Mouse (Mus musculus): ENCODE measurements at regions not wholly inside any gene's neighbourhood (a gene's known extent, or its start where the extent isn't known, plus 50 kb on each side); places are given as distances from the start of the nearest gene placed in this dataset.

DNA sequence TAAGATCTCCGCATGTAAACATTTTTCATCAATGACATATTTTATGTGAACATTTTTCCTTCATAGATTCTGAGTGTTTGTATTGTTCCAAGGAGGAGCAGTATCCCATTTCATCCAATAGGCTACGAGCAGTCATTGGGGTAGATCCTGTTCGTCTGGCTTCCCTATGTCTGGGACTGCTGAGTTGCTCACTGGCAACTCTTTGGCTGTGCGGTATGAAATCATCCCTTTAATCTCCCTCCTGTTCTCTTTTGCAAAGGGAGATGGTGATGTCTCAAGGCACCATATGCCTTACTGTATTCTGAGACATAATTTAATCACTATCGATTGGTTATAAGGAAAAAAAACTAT is 133.4 kb upstream of the Fam241a start:
- TF ChIP-seq EP300 (IDR thresholded peaks at IDR 0.05; ENCODE audit: low read depth): no peak
- TF ChIP-seq CTCF (IDR thresholded peaks at IDR 0.05; ENCODE audit: low read depth): no peak
- no peaks in the 10 kb centered on the region for H3K4me1 ChIP-seq (ENCODE audit: insufficient read depth)
- H3K4me3 ChIP-seq (ENCODE audit: low read depth, low read length): no peak overlapping the region
- H3K9me3 ChIP-seq (ENCODE audit: low read length): no peaks in the 10 kb centered on the region
- no peak overlapping the region for H3K9ac ChIP-seq (replicated peaks)
- no peak overlapping the region for H3K27ac ChIP-seq (ENCODE audit: low read depth)
- ATAC-seq (no peak), DNase-seq (no peak)
- no peaks in the 10 kb centered on the region for H3K36me3 ChIP-seq (replicated peaks; ENCODE audit: insufficient read depth, low read length)
- WGBS (ENCODE audit: insufficient replicate concordance): 78% methylated on average over 5 of the region's 5 CpGs
- H3K27me3 ChIP-seq (ENCODE audit: insufficient read depth, low read length): no peaks in the 10 kb centered on the region
- H3K4me2 ChIP-seq (ENCODE audit: low read depth, low read length): no peak overlapping the region

DNA sequence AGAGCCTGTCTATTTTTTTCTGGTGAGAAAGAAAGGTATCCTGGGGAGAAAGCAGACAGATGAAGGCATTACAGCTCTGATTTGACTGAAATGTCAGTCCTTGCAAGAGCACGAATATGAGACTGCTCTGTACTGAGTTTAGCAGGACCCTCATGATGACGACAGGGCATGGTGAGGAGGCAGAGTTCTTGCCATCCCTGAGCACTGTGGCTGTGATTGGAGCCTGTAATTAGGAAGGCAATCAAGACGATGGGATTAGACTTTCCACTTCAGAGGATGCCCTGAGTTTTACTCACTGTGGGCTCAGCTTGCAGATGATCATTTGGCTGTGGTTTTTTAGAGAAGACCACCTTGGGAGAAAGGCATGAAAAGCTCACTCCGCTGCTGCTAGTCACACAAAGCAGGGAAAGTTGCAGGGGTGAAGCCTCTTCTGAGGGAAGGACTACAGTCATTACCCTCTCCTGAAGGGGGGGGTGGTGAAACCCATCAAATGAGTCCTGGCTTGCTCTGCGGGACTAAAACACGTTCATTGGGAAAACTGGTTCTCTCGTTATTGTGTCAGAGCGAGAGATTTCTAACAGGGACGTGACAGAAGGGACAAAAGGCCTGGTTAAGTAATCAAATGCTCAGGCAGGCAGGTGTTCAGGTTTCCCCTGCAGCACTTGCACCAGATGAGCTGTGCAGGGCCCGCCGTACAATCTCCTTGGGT is 132.9 kb upstream of the Fam241a start:
- no peak overlapping the region for H3K9ac ChIP-seq (replicated peaks)
- H3K4me3 ChIP-seq (ENCODE audit: low read depth, low read length): no peak overlapping the region
- H3K9me3 ChIP-seq (ENCODE audit: low read length): no peaks in the 10 kb centered on the region
- no peaks in the 10 kb centered on the region for H3K4me1 ChIP-seq (ENCODE audit: insufficient read depth)
- H3K27ac ChIP-seq (ENCODE audit: low read depth): no peak overlapping the region
- no peak overlapping the region for H3K4me2 ChIP-seq (ENCODE audit: low read depth, low read length)
- ATAC-seq (no peak), DNase-seq (no peak)
- TF ChIP-seq EP300 (IDR thresholded peaks at IDR 0.05; ENCODE audit: low read depth) (no peak), CTCF (IDR thresholded peaks at IDR 0.05; ENCODE audit: low read depth) (no peak)
- no peaks in the 10 kb centered on the region for H3K27me3 ChIP-seq (ENCODE audit: insufficient read depth, low read length)
- WGBS (ENCODE audit: insufficient replicate concordance): 54% methylated on average over 11 of the region's 11 CpGs
- no peaks in the 10 kb centered on the region for H3K36me3 ChIP-seq (replicated peaks; ENCODE audit: insufficient read depth, low read length)

DNA sequence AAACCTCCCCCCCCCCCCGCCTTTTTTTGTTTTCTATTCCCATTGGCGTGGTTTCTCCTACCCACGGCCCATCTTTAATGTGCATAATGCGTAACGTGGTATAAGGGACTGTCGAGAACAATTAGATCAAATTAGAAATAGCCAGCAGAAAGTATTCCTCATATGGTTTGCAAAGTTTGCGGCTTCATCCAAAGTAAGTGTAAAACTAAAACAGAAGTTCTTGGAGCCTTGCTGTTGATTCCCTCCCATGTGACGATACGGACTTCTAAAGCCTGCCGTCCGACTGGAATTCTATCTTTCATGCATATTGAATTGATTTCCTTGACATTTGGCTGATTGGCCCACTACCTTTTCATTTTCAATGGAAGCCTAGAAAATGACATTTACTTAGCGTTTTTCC is 128.7 kb upstream of the Fam241a start:
- no peak for ATAC-seq
- H3K9me3 ChIP-seq (ENCODE audit: low read length): no peaks in the 10 kb centered on the region
- 82% methylated on average over 12 of the region's 12 CpGs for WGBS (ENCODE audit: insufficient replicate concordance)
- H3K4me3 ChIP-seq (ENCODE audit: low read depth, low read length): no peak overlapping the region
- TF ChIP-seq EP300 (IDR thresholded peaks at IDR 0.05; ENCODE audit: low read depth) (no peak), CTCF (IDR thresholded peaks at IDR 0.05; ENCODE audit: low read depth) (no peak)
- no peak overlapping the region for H3K9ac ChIP-seq (replicated peaks)
- no peaks in the 10 kb centered on the region for H3K36me3 ChIP-seq (replicated peaks; ENCODE audit: insufficient read depth, low read length)
- H3K4me2 ChIP-seq (ENCODE audit: low read depth, low read length): no peak overlapping the region
- no peak for DNase-seq
- no peaks in the 10 kb centered on the region for H3K27me3 ChIP-seq (ENCODE audit: insufficient read depth, low read length)
- no peak overlapping the region for H3K27ac ChIP-seq (ENCODE audit: low read depth)
- H3K4me1 ChIP-seq (ENCODE audit: insufficient read depth): no peaks in the 10 kb centered on the region

DNA sequence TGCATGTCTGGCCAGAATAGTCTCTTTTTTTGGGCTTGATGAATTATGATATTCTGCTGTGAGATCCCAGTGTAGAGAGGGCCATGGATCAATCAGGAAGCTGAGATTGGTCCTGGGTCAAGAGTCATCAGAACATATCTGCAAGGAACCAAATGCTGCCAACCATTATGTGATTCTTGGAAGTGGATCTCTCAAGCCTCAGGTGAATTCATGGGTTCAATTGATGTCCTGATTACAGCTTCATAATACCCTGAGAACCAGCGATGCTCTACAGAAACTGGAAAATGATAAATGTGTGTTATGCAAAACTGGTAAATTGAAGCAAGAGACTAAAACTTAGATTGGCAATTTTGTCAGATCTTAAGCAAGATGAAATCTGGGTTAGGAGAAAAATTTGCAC is 118.8 kb upstream of the Fam241a start:
- no peaks in the 10 kb centered on the region for H3K36me3 ChIP-seq (replicated peaks; ENCODE audit: insufficient read depth, low read length)
- H3K4me1 ChIP-seq (ENCODE audit: insufficient read depth): no peaks in the 10 kb centered on the region
- ATAC-seq (no peak), DNase-seq (no peak)
- no peak overlapping the region for H3K4me2 ChIP-seq (ENCODE audit: low read depth, low read length)
- H3K4me3 ChIP-seq (ENCODE audit: low read depth, low read length): no peak overlapping the region
- H3K9ac ChIP-seq (replicated peaks): no peak overlapping the region
- H3K27me3 ChIP-seq (ENCODE audit: insufficient read depth, low read length): no peaks in the 10 kb centered on the region
- TF ChIP-seq EP300 (IDR thresholded peaks at IDR 0.05; ENCODE audit: low read depth) (no peak), CTCF (IDR thresholded peaks at IDR 0.05; ENCODE audit: low read depth) (no peak)
- no peak overlapping the region for H3K27ac ChIP-seq (ENCODE audit: low read depth)
- no peaks in the 10 kb centered on the region for H3K9me3 ChIP-seq (ENCODE audit: low read length)
- 53% methylated on average over 1 of the region's 1 CpGs for WGBS (ENCODE audit: insufficient replicate concordance)

DNA sequence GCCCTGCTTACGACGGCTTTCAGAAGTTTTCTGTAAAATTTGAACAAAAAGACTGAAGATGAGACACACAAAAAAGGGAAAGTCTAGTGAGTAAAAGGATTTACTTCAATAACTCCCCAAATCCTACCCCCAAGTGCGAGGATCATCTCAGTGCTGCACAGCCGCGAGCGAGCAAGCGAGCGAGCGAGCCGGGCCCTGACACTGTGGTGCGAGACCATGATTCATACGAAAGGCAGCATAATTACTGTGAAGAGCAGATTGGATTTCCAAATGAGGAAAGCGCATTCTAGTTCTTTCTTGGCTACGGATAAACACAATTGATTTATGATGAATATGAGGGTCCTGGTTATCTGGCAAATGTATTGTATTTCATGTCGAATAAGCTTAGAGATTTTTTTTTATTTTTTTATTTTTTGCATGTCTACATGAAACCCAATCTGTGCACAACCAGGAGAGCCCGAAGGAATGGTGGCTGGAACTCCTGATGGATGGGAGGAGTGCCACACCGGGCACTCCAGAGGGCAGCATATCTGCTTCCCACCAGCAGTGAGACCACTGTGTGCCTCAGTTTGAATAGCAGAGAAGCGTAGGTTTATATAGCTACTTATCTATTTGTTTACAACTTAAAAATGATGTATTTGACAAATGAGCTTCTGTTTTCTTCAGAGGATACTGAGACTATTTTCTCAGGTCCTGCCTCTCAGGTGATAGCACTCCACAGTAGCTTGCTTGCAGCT is 106.9 kb upstream of the Fam241a start:
- DNase-seq: no peak
- H3K9ac ChIP-seq (replicated peaks): no peak overlapping the region
- ATAC-seq: no peak
- no peaks in the 10 kb centered on the region for H3K4me1 ChIP-seq (ENCODE audit: insufficient read depth)
- no peak overlapping the region for H3K4me2 ChIP-seq (ENCODE audit: low read depth, low read length)
- no peaks in the 10 kb centered on the region for H3K9me3 ChIP-seq (ENCODE audit: low read length)
- H3K4me3 ChIP-seq (ENCODE audit: low read depth, low read length): no peak overlapping the region
- no peaks in the 10 kb centered on the region for H3K36me3 ChIP-seq (replicated peaks; ENCODE audit: insufficient read depth, low read length)
- WGBS (ENCODE audit: insufficient replicate concordance): 77% methylated on average over 18 of the region's 18 CpGs
- TF ChIP-seq CTCF (IDR thresholded peaks at IDR 0.05; ENCODE audit: low read depth) (no peak), EP300 (IDR thresholded peaks at IDR 0.05; ENCODE audit: low read depth) (no peak)
- H3K27ac ChIP-seq (ENCODE audit: low read depth): no peak overlapping the region
- no peaks in the 10 kb centered on the region for H3K27me3 ChIP-seq (ENCODE audit: insufficient read depth, low read length)

DNA sequence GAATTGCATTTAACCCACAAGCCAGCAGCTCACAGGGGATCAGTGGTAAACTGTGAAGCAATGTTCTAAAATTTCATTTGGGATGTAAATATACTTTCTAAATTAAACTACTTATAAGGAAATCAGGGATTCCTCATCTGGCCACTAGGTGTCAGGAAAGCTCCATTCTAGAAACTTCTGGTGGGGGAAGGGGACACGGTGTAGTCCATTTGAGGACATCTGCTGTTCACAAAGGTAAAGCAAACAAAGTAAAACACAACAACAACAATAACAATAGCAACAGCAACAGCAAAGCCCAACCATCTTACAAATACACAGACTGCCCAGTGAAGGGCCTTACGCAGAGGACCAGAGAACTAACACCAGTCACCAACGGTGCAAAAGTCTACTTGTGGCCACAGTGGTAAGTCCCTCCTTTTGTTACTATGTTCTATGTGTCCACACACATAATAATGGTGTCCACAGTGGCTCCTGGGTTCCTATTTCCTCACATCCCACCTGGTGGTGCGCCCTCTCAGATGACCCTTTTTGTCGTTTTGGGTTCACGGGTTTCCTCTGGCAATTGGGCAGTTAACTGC is 105.9 kb upstream of the Fam241a start:
- WGBS (ENCODE audit: insufficient replicate concordance): 74% methylated on average over 6 of the region's 6 CpGs
- Histone ChIP-seq H3K9ac (replicated peaks) (no peak overlapping the region), H3K36me3 (replicated peaks; ENCODE audit: insufficient read depth, low read length) (no peaks in the 10 kb centered on the region), H3K4me2 (ENCODE audit: low read depth, low read length) (no peak overlapping the region), H3K27me3 (ENCODE audit: insufficient read depth, low read length) (no peaks in the 10 kb centered on the region), H3K27ac (ENCODE audit: low read depth) (no peak overlapping the region), H3K4me3 (ENCODE audit: low read depth, low read length) (no peak overlapping the region), H3K9me3 (ENCODE audit: low read length) (no peaks in the 10 kb centered on the region), H3K4me1 (ENCODE audit: insufficient read depth) (no peaks in the 10 kb centered on the region)
- no peak for ATAC-seq
- TF ChIP-seq CTCF (IDR thresholded peaks at IDR 0.05; ENCODE audit: low read depth) (peak; percentile 78), EP300 (IDR thresholded peaks at IDR 0.05; ENCODE audit: low read depth) (no peak)
- DNase-seq: peak; percentile 33
